Mouse (Mus musculus) T-helper 2 cell (primary cell): ENCODE measurements around the gene Map3k20.

ENCODE experiments used
- in situ Hi-C: fragments of 300-600 bp; cut with MboI, MseI; formaldehyde crosslinking; loops from one replicate; pipeline ENCODE4 v1.15.1; 2025; ENCODE audit warnings: high pct_unique_total_duplicates

Gene Map3k20

DNA sequence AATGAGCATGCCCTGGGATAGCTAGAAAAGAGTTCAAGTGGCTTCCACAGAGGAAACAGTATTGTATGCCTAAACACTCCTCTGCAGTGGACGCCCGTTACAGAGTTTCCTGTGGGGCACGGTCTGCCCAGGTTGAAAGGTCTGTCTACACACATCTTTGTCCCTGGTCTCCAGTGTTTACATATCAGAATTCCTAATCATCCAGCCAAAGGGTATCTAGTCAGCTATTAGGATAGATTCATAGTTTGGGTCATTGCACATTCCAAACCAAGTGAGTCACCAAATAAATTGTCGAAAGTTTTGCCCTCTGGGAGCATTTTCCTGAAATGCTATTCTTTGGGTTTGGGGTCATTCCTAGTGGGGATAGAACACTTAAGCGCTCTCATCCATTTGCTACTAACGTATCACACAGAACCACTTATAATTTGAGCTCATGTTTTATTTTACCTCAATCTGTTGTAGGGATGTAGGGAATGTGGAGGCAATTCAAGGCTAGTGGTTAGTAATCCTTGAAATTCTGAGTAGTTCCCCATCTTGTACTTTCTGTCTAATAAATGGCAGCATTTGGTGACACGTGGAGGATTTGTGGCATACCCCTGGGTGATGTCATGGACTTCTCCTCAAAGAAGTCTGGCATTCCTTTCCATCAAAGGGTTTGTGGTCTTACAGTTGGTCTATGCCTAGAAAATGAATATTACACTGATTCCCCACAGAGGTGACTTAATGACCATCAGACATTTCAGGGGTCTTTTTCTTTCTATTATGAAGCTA, 33.8 kb downstream of the Map3k20 start:
- in situ Hi-C loops, result no loop called here

- in situ Hi-C loops, result loop anchor here (10.0 kb wide), 1 partner anchor 56 kb away; no protein-coding TSS in a partner anchor
These were observed 35.2 kb downstream of the Map3k20 start for GRCm38 (mm10) chr2:72320661-72321060.

GRCm38 (mm10) chr2:72321591-72321990, 36.2 kb downstream of the Map3k20 start:
- in situ Hi-C loops, result loop anchor here (10.0 kb wide), 1 partner anchor 57 kb away; no protein-coding TSS in a partner anchor

GRCm38 (mm10) chr2:72322681-72323353, 37.4 kb downstream of the Map3k20 start:
- in situ Hi-C loops, result loop anchor here (10.0 kb wide), 1 partner anchor 58 kb away; no protein-coding TSS in a partner anchor

GRCm38 (mm10) chr2:72324436-72324835, 39.0 kb downstream of the Map3k20 start:
- in situ Hi-C loops, result loop anchor here (10.0 kb wide), 1 partner anchor 60 kb away; no protein-coding TSS in a partner anchor

- in situ Hi-C loops, result loop anchor here (5.0 to 10.0 kb wide), 2 partner anchors 62 to 89 kb away; no protein-coding TSS in a partner anchor
These were observed 41.1 kb downstream of the Map3k20 start for GRCm38 (mm10) chr2:72326491-72326890.

DNA sequence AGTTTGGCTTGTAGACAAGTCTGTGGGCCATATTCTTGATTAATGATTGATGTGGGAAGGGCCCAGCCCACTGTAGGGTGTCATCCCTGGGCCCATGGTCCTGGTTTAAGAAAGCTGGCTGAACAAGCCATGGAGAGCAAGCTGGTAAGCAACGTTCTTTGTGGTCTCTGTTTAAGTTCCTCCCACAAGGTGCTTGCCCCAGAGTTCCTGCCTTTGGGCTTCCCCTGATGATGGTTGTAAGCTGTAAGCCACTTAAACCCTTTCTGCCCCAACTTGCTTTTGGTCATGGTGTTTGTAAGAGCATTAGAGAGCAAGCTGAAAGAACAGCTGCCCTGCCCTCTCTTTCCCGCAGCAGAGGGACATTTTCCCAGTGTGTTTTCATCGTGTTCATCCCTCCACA, 43.0 kb downstream of the Map3k20 start:
- in situ Hi-C loops, result loop anchor here (5.0 to 10.0 kb wide), 2 partner anchors 64 to 91 kb away; no protein-coding TSS in a partner anchor

GRCm38 (mm10) chr2:72330955-72331481, 45.6 kb downstream of the Map3k20 start:
- in situ Hi-C loops, result loop anchor here (10.0 kb wide), 1 partner anchor 406 kb away; no protein-coding TSS in a partner anchor

DNA sequence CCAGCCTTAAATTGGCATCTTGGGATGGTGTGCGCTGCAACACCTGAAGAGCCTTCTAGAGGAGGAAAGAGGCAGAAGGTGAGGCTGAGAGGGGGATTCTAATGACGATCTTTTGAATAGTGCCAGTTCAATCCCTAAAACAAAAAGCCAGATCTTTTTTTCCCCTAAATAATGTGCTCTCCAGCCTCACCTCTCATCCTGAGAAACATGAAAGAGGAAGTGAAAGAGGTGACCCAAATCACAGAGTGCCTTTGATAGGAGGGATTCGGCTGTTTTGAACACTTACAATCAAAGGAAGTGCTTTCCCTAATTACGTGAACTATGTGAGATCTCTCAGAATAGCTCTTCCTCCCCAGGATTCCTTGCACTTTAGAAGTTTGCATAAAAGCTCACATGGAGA, 46.6 kb downstream of the Map3k20 start:
- in situ Hi-C loops, result loop anchor here (10.0 kb wide), 1 partner anchor 407 kb away; no protein-coding TSS in a partner anchor

DNA sequence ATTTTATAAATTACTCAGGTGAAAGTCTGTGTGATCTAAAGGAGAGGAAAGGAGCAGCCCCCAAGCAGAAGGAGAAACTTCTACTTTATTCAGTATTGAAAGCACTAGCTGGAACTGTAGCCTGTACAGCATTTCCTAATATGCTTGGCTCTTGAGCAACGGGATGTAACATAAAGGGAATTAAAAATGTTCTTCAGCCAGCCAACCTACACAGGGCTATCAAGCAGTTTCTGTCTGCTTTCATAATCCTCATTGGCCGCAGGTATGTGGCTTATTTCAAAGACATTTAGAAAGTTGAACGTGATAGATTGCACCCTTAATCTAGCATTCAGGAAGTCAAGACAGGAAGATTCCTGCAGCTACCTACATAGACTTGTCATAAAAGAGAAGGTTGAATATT, 47.8 kb downstream of the Map3k20 start:
- in situ Hi-C loops, result loop anchor here (10.0 kb wide), 1 partner anchor 408 kb away; no protein-coding TSS in a partner anchor

DNA sequence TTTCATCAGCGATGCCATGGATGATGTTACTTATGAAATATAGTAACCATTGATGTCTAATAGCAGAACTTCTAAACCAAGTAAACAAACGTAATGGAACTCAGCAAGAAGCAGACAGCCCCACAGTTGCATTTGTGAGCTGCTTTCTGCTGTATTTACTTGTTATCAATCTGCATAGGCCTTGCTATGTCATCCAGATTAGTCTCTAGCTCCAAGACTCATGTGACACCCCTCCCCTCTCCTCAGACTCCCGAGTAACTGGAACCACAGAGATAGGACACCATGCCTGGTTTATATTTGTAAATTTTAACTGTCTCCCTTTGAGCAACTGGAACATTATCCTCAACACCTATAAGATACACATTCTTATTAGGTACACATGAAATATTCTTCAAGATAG, 51.4 kb downstream of the Map3k20 start:
- in situ Hi-C loops, result loop anchor here (10.0 kb wide), 1 partner anchor 412 kb away; no protein-coding TSS in a partner anchor

- in situ Hi-C loops, result no loop called here
These were observed 59.8 kb downstream of the Map3k20 start for GRCm38 (mm10) chr2:72345281-72345680.

- in situ Hi-C loops, result no loop called here
These were observed 65.9 kb downstream of the Map3k20 start for GRCm38 (mm10) chr2:72351329-72351728.

DNA sequence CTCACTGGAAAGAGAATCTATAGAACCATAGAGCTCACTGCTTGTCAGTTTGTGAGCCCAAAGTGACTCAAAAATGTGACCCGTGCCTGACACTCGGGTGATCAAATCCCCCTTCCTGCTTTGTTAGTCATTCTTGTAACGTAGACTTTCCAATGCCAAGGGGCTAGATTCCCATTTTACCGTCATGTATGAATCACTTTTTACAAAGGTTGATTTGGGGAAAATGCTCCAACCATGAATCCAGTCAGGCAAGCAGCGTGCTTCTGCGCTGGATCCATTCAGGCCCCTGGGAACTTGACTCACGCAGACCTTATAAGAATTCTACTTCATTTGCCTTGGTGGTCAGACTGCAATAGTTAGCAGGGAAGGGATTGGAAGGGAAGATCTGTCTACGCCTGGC, 66.3 kb downstream of the Map3k20 start:
- in situ Hi-C loops, result no loop called here

DNA sequence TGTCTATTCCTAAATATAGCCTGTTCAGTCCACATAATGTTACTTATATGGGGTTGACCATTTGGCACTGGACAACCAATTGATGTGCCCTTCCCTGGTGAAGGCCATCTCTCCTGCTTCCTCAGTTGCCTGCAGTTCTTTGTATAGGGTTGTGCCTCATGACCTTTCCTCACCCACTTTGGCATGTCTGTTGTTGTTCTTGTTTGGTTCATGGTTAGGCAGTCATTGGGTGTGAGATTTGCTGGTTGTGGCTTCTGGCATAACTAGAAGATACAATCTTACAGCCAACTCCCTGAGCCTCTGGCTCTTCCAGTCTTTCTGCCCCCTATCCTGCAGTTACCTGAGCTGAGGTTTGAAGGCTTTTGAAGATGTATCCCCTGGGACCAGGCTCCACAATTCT, 67.3 kb downstream of the Map3k20 start:
- in situ Hi-C loops, result no loop called here

DNA sequence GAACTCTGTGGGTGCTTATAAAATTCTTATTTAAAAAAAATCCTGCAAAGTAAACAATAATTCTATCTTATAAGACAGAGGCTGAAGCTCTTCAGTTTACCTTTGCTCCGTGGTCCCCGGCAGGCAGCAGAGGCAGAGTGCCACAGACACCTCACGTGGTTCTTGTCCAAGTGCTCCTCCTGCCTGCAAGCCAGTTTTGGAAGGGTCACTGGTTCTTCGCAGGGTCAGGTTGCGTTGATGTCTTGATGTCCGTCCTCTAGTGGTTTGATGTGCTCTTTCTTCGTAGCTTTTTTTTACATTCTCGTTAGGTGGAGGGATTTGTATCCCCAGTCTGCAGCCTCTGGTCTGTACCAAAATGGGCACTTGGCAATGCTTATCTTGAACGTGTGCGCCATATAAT, 71.0 kb downstream of the Map3k20 start:
- in situ Hi-C loops, result no loop called here

GRCm38 (mm10) chr2:72361572-72361971, 76.1 kb downstream of the Map3k20 start:
- in situ Hi-C loops, result no loop called here

DNA sequence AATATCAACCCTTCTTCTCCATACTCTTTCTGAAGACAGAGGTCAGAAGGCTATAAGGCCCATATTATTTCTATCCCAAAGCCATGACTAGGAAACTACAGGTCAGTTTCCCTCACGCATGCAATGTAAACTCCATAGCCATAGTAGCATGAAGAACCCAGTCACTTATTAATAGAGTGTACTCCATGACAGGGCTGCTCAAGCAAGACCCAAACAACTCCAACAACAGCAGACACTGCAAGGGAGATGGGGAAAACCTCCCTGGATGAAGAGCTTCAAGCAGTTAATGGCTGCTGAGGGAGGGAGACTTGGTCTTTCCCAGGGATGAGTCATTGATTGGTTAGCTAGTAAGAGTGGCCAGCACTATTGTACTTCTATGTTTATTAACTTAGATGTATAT, 78.0 kb downstream of the Map3k20 start:
- in situ Hi-C loops, result no loop called here

DNA sequence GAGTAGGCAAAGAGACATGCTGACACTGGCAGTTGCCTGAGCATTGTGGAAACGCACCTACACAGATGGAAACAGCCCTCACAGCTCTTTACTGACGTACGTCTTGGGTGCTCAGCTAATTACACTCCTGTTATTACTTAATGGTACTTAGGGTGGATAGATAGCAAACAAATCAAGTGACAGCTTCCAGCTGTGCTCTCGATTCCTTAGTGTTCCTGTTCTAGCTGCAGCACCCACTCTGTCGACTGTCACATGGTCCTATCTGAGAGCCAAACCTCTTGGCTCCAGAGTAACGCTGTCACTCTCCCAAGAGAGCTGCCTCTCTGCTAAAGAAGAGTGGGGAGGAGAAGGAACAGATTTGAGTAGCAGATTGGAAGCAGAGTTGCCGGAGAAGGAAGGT, 80.5 kb downstream of the Map3k20 start:
- in situ Hi-C loops, result no loop called here

DNA sequence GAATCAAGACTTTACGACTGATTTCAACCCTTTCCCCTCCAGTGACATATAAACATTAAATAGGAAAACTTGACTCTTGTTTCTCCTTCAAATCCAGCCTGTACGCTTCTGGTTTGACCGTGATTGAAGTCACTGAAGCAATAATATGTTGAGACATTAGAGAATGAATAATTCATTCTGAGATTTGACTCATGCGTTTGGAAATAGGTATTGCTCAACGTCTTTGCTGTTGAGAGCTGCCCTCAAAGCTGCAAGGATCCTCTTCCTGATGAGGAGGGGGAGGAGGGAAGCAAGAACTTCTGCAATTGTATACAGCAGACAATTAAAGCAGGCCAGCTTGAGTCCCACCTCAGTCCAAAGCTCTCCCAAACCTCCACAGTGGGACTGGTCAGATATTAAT, 81.1 kb downstream of the Map3k20 start:
- in situ Hi-C loops, result no loop called here

GRCm38 (mm10) chr2:72367850-72368249, 82.4 kb downstream of the Map3k20 start:
- in situ Hi-C loops, result no loop called here

DNA sequence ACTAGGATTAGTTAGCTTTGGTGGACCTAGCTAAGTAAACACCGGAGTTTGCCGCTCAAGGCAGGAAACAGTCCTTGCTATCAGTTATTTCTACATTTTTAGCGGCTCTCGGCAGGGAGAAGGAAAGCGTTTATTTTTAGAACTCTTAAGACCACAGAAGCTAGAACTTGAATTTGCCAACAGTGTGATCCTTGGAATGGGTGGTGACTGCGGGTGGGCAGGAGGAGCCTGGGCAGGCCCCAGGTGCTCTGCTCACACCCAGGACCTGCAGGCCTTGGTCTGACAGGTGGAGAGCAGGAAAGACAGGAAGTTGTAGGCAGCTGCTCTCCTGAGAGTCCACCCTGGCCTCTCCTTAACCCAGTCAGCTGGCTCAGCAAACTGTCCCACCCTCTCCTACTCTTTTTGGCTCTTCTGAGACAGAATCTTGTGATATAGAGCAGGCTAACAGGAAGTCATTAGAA, 83.7 kb downstream of the Map3k20 start:
- in situ Hi-C loops, result no loop called here
